Mouse (Mus musculus): Measurements from ENCODE around the gene Anp32a.

Gene Anp32a

GRCm38 (mm10) chr9:62393531-62393930 lies 52.4 kb downstream of the Anp32a start:
- in situ Hi-C loops (cut with MboI, MseI), result no loop called here

- in situ Hi-C loops (cut with MboI, MseI), result no loop called here
Measured at GRCm38 (mm10) chr9:62394163-62394562, 53.1 kb downstream of the Anp32a start.

DNA sequence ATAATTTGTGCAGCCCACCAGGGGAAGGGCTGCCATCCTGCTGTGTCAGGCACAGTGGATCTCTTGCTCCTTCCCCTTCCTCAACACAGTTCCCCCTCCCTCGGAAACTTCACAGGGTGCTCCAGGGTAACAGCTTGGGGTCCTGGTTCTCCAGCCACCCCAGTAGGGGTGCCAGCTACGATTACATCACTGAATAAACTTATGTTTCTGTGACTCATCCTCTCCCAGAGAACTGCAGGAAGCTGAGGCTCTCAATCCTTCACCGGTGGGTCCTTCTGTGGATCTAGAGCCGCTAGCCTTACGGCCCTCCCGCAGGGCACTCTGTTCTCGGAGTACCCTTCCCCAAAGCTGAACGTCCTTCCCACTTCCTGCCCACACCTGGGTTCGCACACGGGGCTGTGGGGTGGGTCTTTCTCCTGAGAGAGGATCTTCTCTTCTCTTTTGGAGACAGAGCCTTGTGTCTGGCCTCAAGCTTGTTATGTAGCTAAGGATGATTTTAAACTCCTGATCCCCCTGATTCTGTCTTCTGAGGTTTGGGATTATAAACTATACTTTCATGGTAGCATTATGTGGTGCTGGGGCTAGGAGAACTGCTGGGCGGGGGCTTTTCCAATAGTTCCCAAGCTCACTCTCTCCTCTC lies 59.6 kb downstream of the Anp32a start:
- in situ Hi-C loops (cut with MboI, MseI), result no loop called here

GRCm38 (mm10) chr9:62401589-62401988 lies 60.5 kb downstream of the Anp32a start:
- in situ Hi-C loops (cut with MboI, MseI), result no loop called here

GRCm38 (mm10) chr9:62406423-62407013 lies 65.4 kb downstream of the Anp32a start:
- in situ Hi-C loops (cut with MboI, MseI), result no loop called here

DNA sequence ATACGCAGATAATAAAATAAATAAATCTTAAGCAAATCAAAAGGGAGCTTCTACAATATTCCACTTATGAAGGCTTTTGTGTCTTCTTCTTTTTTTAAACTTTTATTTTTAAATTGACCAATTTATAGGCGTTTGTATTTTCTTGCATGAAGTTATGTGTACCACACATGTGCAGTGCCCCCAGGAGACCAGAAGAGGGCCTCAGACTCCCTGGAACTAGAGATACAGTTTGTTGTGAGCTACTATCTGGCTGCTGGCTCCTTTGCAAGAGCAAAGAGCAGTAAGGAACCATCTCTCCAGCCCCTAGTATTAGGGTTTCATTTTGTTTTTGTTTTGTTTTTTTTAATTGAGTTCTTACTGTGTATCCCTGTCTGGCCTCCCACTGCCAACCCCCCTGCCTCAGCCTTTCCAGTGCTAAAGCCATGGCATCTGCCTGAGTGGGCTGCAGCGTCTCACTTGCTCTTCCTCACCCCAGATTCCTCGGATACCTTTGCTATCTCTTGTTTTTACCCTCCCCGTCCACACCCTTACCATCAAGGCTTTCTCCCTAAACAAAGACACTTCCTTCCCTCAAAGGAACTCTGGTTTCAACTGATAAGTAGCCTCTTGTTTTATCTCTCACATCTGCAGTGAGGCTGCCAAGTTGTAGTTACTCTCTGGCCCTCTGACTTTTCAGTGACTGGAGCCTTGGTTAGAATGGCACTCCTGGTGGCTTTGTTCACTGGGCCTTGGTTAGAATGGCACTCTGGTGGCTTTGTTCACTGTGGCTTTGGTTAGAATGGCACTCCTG lies 66.5 kb downstream of the Anp32a start:
- in situ Hi-C loops (cut with MboI, MseI), result no loop called here

GRCm38 (mm10) chr9:62418742-62419141 lies 77.6 kb downstream of the Anp32a start:
- in situ Hi-C loops (cut with MboI, MseI), result loop anchor here in 1 of 2 experiments (5.0 kb wide), 1 partner anchor 111 kb away; no protein-coding TSS in a partner anchor

DNA sequence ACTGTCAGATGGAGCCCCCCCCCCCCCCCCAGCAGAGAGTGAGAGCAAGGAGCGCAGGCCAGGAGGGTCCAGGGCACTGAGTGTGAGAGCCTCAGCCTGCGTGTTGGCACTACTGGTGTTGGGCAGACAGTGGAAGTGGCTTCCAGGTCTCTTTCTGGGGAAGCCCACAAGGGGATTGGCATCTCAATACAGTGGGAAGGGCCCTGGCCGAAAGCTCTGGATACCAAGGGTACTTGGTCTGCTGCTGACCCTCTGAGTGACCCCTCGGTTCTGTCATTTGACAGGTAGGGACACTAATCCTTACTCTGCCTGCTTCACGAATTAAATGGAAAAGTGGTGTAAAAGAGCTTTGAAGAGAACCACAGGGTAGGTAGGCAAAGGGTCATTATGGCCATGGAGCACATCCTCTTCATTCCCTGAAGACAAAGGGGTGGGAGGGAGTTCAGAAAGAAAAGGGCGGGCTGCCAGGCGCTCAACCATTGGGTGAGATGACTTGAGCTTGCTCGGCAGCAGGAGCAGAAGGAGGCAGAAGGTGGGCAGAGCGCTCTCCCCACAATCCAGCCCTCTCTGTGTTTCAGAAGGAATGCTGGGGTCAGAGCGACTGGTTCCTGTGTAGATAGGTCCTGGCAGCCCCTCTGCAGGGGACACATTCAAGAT lies 79.3 kb downstream of the Anp32a start:
- in situ Hi-C loops (cut with MboI, MseI), result no loop called here

- in situ Hi-C loops (cut with MboI, MseI), result no loop called here
Measured at GRCm38 (mm10) chr9:62421027-62421426, 79.9 kb downstream of the Anp32a start.

- in situ Hi-C loops (cut with MboI, MseI), result no loop called here
Measured at GRCm38 (mm10) chr9:62421911-62422310, 80.8 kb downstream of the Anp32a start.

DNA sequence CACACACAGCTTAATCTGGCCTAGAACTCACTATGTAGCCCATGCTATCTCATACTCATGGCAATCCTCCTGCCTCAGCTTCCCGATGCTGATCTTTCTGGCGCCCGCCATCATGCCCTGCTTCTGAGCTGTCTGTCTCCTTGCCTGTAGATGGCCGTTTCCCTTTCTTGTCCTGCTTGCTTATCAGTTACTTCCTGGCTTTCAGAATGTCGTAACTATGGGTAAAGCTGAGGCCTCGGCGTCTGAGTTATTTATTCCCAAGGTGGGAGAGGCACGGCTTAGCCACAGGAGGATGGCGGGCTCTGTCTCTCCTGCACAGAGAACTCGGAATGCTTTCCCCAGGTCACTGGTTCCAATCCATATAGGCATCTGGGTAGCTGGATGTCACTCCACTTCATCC lies 81.8 kb downstream of the Anp32a start:
- in situ Hi-C loops (cut with MboI, MseI), result no loop called here

DNA sequence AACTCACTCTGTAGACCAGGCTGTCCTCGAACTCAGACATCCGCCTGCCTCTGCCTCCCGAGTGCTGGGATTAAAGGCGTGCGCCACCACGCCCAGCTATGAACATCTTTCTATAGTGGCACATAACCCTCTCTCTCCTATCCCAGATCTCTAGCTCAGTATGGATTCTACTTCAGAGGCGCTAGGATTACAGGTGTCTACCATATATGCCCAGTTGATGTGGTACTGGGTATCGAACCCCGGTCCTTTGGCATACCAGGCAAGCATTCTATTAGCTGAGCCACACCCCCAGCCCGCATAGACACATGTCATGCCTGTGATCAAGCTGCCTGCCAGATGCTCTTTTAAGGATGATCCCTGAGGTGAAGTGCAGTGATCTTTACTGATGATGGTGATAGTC lies 82.8 kb downstream of the Anp32a start:
- in situ Hi-C loops (cut with MboI, MseI), result no loop called here

- in situ Hi-C loops (cut with MboI, MseI), result no loop called here
Measured at GRCm38 (mm10) chr9:62425265-62425664, 84.2 kb downstream of the Anp32a start.

- in situ Hi-C loops (cut with MboI, MseI), result no loop called here
Measured at GRCm38 (mm10) chr9:62426021-62426420, 84.9 kb downstream of the Anp32a start.

DNA sequence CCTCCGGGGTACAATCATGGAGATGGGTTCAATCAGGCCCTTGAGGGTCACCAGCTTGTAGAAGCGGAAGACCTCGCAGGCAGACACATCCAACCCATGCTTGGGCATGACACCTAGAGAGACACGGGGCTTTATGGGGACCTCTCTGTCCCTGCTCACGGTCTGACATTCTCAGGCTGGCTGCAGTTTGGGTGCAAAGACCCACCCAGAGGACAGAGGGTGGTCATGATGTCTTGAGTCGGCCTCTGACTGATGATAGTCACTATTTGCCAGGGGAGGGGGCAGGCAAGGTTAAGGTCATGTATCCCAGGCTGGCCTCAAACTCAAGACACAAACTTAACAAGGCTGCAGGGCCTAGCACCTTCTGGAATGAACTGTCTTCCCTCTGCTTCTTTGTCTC lies 85.4 kb downstream of the Anp32a start:
- in situ Hi-C loops (cut with MboI, MseI), result no loop called here

DNA sequence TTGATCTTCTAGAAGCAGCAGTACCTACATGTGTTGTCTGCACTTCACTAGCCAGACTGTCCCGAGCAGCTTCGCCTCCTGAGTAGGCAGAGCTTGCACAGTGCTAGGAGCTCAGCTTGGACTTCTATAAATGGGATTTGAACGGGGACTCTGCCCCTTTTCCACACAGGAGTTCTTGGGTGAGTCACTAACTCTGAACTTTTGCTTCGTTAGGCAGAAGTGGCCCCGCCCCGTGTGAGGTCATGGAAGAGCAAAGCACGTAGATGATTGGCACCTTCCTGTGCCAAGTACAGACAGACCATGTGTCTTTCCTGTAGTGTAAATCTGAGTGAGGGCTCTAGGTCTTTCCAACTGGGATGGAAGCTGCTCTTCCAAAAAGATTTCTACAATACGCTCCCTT lies 85.9 kb downstream of the Anp32a start:
- in situ Hi-C loops (cut with MboI, MseI), result no loop called here

Data from T-helper 17 cell (primary cell).